Mouse (Mus musculus) B cell, adult (primary cell): ENCODE results near the gene Vmn2r111. TPM values are rescaled to one million over a fixed set of nuclear protein-coding genes. Genes with fewer than 3 reads are reported as not detected.

ENCODE experiments used
- total RNA-seq: library from RNA; stranded (reverse); gene quantifications from 4 replicates; pipeline ENCODE4 v1.2.4, GENCODE M21; 2023; ENCODE audit not compliant: inconsistent age

Vmn2r111 gene
- total RNA-seq = not detected in 4 replicates

DNA sequence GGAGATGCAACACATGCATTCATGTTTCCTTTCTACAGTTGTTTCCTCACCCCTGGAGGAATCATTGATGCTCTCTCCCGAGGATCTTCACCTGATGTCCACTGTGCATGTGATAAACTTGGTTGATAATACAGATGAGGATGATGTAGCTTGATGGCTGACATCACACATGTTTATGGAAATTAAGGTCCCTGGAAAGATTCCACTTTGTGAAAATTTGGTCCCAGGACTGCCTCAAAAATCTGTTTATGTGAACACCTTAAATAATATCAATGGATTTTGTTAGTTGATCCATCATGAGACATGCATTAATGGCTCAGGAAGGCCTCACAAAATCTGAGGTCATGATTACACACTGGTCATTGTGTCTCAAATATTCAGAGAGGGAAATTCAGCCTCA, at the start of gene Vmn2r111:
Gene Vmn2r111, minus strand, starts transcription at position 101 of the 400 bp plus-strand sequence.

DNA sequence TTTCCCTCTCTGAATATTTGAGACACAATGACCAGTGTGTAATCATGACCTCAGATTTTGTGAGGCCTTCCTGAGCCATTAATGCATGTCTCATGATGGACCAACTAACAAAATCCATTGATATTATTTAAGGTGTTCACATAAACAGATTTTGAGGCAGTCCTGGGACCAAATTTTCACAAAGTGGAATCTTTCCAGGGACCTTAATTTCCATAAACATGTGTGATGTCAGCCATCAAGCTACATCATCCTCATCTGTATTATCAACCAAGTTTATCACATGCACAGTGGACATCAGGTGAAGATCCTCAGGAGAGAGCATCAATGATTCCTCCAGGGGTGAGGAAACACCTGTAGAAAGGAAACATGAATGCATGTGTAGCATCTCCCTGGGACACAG, 27.4 kb upstream of the Vmn2r111 start, which contains the start of gene Vmn2r112:
Gene Vmn2r112, plus strand, starts transcription at position 301 of the 400 bp plus-strand sequence.

Other genes with a start within 250 kb of the Vmn2r111 start
- 13.0 to 15.6 TPM (median 14.3 TPM) in 4 replicates for gene Zfp944, start 212.1 kb downstream of the Vmn2r111 start, total RNA-seq
- 18.5 to 24.2 TPM (median 20.4 TPM) in 4 replicates for gene Zfp758, start 212.0 kb downstream of the Vmn2r111 start, total RNA-seq
- gene Zfp946, start 149.3 kb downstream of the Vmn2r111 start, total RNA-seq = 4.2 to 7.0 TPM (median 5.5 TPM) in 4 replicates
- gene Vmn2r112, start 27.5 kb upstream of the Vmn2r111 start, total RNA-seq = not detected in 4 replicates